In genomic region chr9:63738086-63738701, GRCm38 (mm10) we compare ENCODE assay signal across 12 mouse cellular contexts. TPM values are rescaled to one million over a fixed set of nuclear protein-coding genes. Genes with fewer than 3 reads are reported as not detected.
DNase-seq lines count a peak whose midpoint lies in the region; ATAC-seq lines count a peak whose summit lies in the region.
"Had no signal": no experiment of that assay in that cellular context is flagged by ENCODE, and none has a peak within 500 bp of the region (broad histone marks: within the 10 kb centered on the region; RNA-seq: fewer than 3 reads in every experiment).

No protein-coding gene starts in this region.

- no peak overlapping the region for H3K4me2 ChIP-seq in heart, embryonic 13.5 days
- peak overlapping the region; percentile 20; the same call in 1 of the 2 replicates for H3K4me2 ChIP-seq in embryonic facial prominence, embryonic 13.5 days
- H3K4me2 ChIP-seq in intestine, embryonic 15.5 days (replicated peaks) = no peak overlapping the region
- H3K4me2 ChIP-seq: midbrain, embryonic 15.5 days had no signal

- 0 out of 2 replicates have a peak overlapping the region, but pooled peaks have one; percentile 15 for H3K27ac ChIP-seq in heart, embryonic 13.5 days (replicated peaks)
- peak overlapping the region; percentile 71; the same call in 1 of the 2 replicates for H3K27ac ChIP-seq in embryonic facial prominence, embryonic 13.5 days
- no peak overlapping the region for H3K27ac ChIP-seq in intestine, embryonic 15.5 days
- H3K27ac ChIP-seq: midbrain, embryonic 15.5 days had no signal

- H3K36me3 ChIP-seq in heart, embryonic 13.5 days = peaks cover 13% of the 10 kb centered on the region
- peaks cover 16% of the 10 kb centered on the region for H3K36me3 ChIP-seq in embryonic facial prominence, embryonic 13.5 days
- peaks cover 40% of the 10 kb centered on the region for H3K36me3 ChIP-seq in megakaryocyte, embryonic 14.5 days (replicated peaks; ENCODE audit: low read length)
- H3K36me3 ChIP-seq in intestine, embryonic 15.5 days = no peaks in the 10 kb centered on the region
- H3K36me3 ChIP-seq: midbrain, embryonic 15.5 days had no signal

- no peaks in the 10 kb centered on the region for H3K9me3 ChIP-seq in heart, embryonic 13.5 days
- H3K9me3 ChIP-seq in embryonic facial prominence, embryonic 13.5 days = no peaks in the 10 kb centered on the region
- no peaks in the 10 kb centered on the region for H3K9me3 ChIP-seq in megakaryocyte, embryonic 14.5 days
- H3K9me3 ChIP-seq in intestine, embryonic 15.5 days = no peaks in the 10 kb centered on the region
- H3K9me3 ChIP-seq: midbrain, embryonic 15.5 days had no signal

- intact Hi-C loops in heart, postnatal 25 days (cut with DNase I) = no loop called here
- intact Hi-C loops in left cerebral cortex, postnatal 25 days (cut with DNase I) = no loop called here

- 0 out of 2 replicates have a peak overlapping the region, but pooled peaks have one; percentile 33 for H3K9ac ChIP-seq in heart, embryonic 13.5 days
- H3K9ac ChIP-seq in embryonic facial prominence, embryonic 13.5 days = no peak overlapping the region
- H3K9ac ChIP-seq in intestine, embryonic 15.5 days = no peak overlapping the region
- H3K9ac ChIP-seq: midbrain, embryonic 15.5 days had no signal

- WGBS in heart, embryonic 13.5 days = 73% methylated on average over 12 of the region's 12 CpGs
- 56% methylated on average over 12 of the region's 12 CpGs for WGBS in embryonic facial prominence, embryonic 13.5 days
- 79% methylated on average over 12 of the region's 12 CpGs for WGBS in intestine, embryonic 15.5 days

- ATAC-seq in heart, embryonic 13.5 days (ENCODE audit: extremely low read depth, insufficient number of reproducible peaks, low FRiP score, low TSS enrichment) = no peak
- no peak for ATAC-seq in embryonic facial prominence, embryonic 13.5 days (ENCODE audit: insufficient number of reproducible peaks, insufficient read depth, low FRiP score, low TSS enrichment, low read depth)
- no peak for ATAC-seq in frontal cortex, adult (ENCODE audit: low TSS enrichment)
- no peak for ATAC-seq in intestine, embryonic 15.5 days
- ATAC-seq: midbrain, embryonic 15.5 days had no signal

- H3K4me3 ChIP-seq in heart, embryonic 13.5 days = no peak overlapping the region
- no peak overlapping the region for H3K4me3 ChIP-seq in embryonic facial prominence, embryonic 13.5 days
- peak overlapping the region; percentile 78 for H3K4me3 ChIP-seq in megakaryocyte, embryonic 14.5 days (replicated peaks)
- no peak overlapping the region for H3K4me3 ChIP-seq in intestine, embryonic 15.5 days (replicated peaks)
- H3K4me3 ChIP-seq: erythroblast, embryonic 14.5 days; midbrain, embryonic 15.5 days had no signal

- peaks cover 93% of the 10 kb centered on the region for H3K4me1 ChIP-seq in heart, embryonic 13.5 days
- H3K4me1 ChIP-seq in embryonic facial prominence, embryonic 13.5 days = peaks cover 95% of the 10 kb centered on the region
- peaks cover 98% of the 10 kb centered on the region for H3K4me1 ChIP-seq in megakaryocyte, embryonic 14.5 days
- H3K4me1 ChIP-seq in intestine, embryonic 15.5 days (replicated peaks) = peaks cover 67% of the 10 kb centered on the region

- no peaks in the 10 kb centered on the region for H3K27me3 ChIP-seq in heart, embryonic 13.5 days (replicated peaks)
- no peaks in the 10 kb centered on the region for H3K27me3 ChIP-seq in embryonic facial prominence, embryonic 13.5 days
- no peaks in the 10 kb centered on the region for H3K27me3 ChIP-seq in megakaryocyte, embryonic 14.5 days (replicated peaks)
- H3K27me3 ChIP-seq in intestine, embryonic 15.5 days (replicated peaks) = no peaks in the 10 kb centered on the region
- H3K27me3 ChIP-seq: midbrain, embryonic 15.5 days had no signal

- DNase-seq in heart, postnatal 25 days (ENCODE audit: low spot score) = no peak
- DNase-seq in CD4-positive, CD25-positive, alpha-beta regulatory T cell, adult 2 months (ENCODE audit: low read depth, low spot score) = peak; percentile 73
- DNase-seq in left cerebral cortex, postnatal 25 days (ENCODE audit: low spot score in 2 of 2) = no peak
- DNase-seq: adrenal gland, postnatal 25 days; heart, postnatal 36 days had no signal

RNA-seq across cellular contexts. Expression of gene Smad3, which starts 19.6 kb away (rescaled TPM):
- 11.3 and 11.9 TPM in 2 replicates for polyA plus RNA-seq in heart, embryonic 13.5 days (2015; fragmentation: Nextera tagmentation; extraction: Ambion mirVana)
- total RNA-seq in heart, postnatal 25 days (2021) = 10 to 100 TPM; 14.0 to 14.5 TPM
- polyA plus RNA-seq in embryonic facial prominence, embryonic 13.5 days (2015; fragmentation: Nextera tagmentation; extraction: Ambion mirVana) = 29.8 and 30.9 TPM in 2 replicates
- 2.8 and 5.9 TPM in 2 replicates for polyA plus RNA-seq in megakaryocyte, embryonic 14.5 days (2012; ENCODE audit: insufficient read depth, low replicate concordance)
- 10 to 100 TPM; 55.3 to 67.5 TPM for total RNA-seq in left cerebral cortex, postnatal 25 days (2021)
- polyA plus RNA-seq in intestine, embryonic 15.5 days (2015; fragmentation: Nextera tagmentation; extraction: Ambion mirVana) = 14.8 and 15.3 TPM in 2 replicates
